Mouse (Mus musculus) CH12.LX (cell line): Measurements from ENCODE around the gene Hspa1l. TPM values are rescaled to one million over a fixed set of nuclear protein-coding genes. Genes with fewer than 3 reads are reported as not detected.

Experiments used
- DNase-seq: peaks from one replicate; pipeline ENCODE4 v3.0.0-alpha.2; 2013; ENCODE audit errors: extremely low read depth
- H3K27ac ChIP-seq: 2 replicates; pipeline ENCODE4 v1.5.1; 2012; ENCODE audit warnings: low read depth, mild to moderate bottlenecking, control low read depth, moderate library complexity; ENCODE audit not compliant: insufficient read depth
- H3K27me3 ChIP-seq: replicated peaks from 2 replicates; pipeline ENCODE3; 2012; ENCODE audit warnings: inconsistent platforms
- H3K36me3 ChIP-seq, 2 experiments: replicated peaks in 1 of 2; 2 replicates each; pipeline versions ENCODE3 to v1.6.1; 2012; ENCODE audit warnings: inconsistent platforms in 1 of 2, low read length in 1 of 2, mild to moderate bottlenecking in 1 of 2, mixed read lengths in 1 of 2, moderate library complexity in 1 of 2; ENCODE audit not compliant: control insufficient read depth in 1 of 2, insufficient read depth in 1 of 2
- H3K4me1 ChIP-seq, 2 experiments: 2 replicates each; pipeline ENCODE4 v1.6.1; 2012; ENCODE audit warnings: inconsistent platforms in 1 of 2, moderate library complexity in 1 of 2; ENCODE audit not compliant: insufficient read depth in 2 of 2, control insufficient read depth in 1 of 2
- H3K4me2 ChIP-seq: 2 replicates; pipeline ENCODE4 v1.6.1; 2012; ENCODE audit warnings: low read depth, mild to moderate bottlenecking, control low read depth; ENCODE audit not compliant: poor library complexity, insufficient read depth, severe bottlenecking
- H3K4me3 ChIP-seq, 3 experiments: fragments of 150-350 bp in 1 of 3; sonication (generic) in 1 of 3; replicated peaks in 1 of 3; 2 replicates each; pipeline versions ENCODE3 to v1.5.1; 2011 to 2012; ENCODE audit warnings: low read depth in 2 of 3, low read length in 2 of 3, mild to moderate bottlenecking in 2 of 3, moderate library complexity in 2 of 3, control low read depth in 1 of 3, improper control_type of control experiment in 1 of 3, inconsistent platforms in 1 of 3, mixed read lengths in 1 of 3; ENCODE audit not compliant: poor library complexity in 1 of 3
- H3K79me2 ChIP-seq: replicated peaks from 2 replicates; pipeline ENCODE4 v1.6.1; 2012; ENCODE audit warnings: mild to moderate bottlenecking, moderate library complexity; ENCODE audit not compliant: control insufficient read depth, poor library complexity, insufficient read depth, severe bottlenecking; ENCODE audit errors: extremely low read depth
- H3K9ac ChIP-seq: 2 replicates; pipeline ENCODE4 v1.6.1; 2012; ENCODE audit warnings: low read depth, mild to moderate bottlenecking, control low read depth, moderate library complexity; ENCODE audit not compliant: insufficient read depth
- H3K9me3 ChIP-seq: replicated peaks from 2 replicates; pipeline ENCODE3; 2012; ENCODE audit warnings: low read length, inconsistent platforms, mixed read lengths
- BHLHE40 ChIP-seq: IDR thresholded peaks from 2 replicates; pipeline ENCODE4 v1.6.1; 2011; ENCODE audit warnings: mild to moderate bottlenecking, low read depth, low read length, improper control_type of control experiment
- CTCF ChIP-seq, 2 experiments: IDR thresholded peaks in 1 of 2; conservative IDR thresholded peaks in 1 of 2; 2 replicates each; pipeline ENCODE4 v1.5.1; 2011 to 2012; ENCODE audit warnings: low read depth in 2 of 2, low read length in 2 of 2, improper control_type of control experiment in 1 of 2, inconsistent platforms in 1 of 2, mild to moderate bottlenecking in 1 of 2, moderate library complexity in 1 of 2
- E2F4 ChIP-seq: IDR thresholded peaks from 2 replicates; pipeline ENCODE4 v1.6.1; 2011; ENCODE audit warnings: low read depth, low read length, improper control_type of control experiment; ENCODE audit not compliant: insufficient replicate concordance
- ETS1 ChIP-seq: conservative IDR thresholded peaks from 2 replicates; pipeline ENCODE4 v1.6.1; 2012; ENCODE audit warnings: low read depth, mild to moderate bottlenecking, inconsistent platforms, low read length, improper control_type of control experiment, moderate library complexity
- HCFC1 ChIP-seq: IDR thresholded peaks from 2 replicates; pipeline ENCODE4 v1.6.1; 2012; ENCODE audit warnings: low read depth, mild to moderate bottlenecking, inconsistent platforms, low read length, improper control_type of control experiment
- KAT2A ChIP-seq: IDR thresholded peaks from 2 replicates; pipeline ENCODE4 v1.6.1; 2012; ENCODE audit warnings: low read length, improper control_type of control experiment, inconsistent platforms; ENCODE audit not compliant: insufficient replicate concordance
- MAX ChIP-seq: IDR thresholded peaks from 2 replicates; pipeline ENCODE4 v1.6.1; 2011; ENCODE audit warnings: low read length, improper control_type of control experiment
- MXI1 ChIP-seq: IDR thresholded peaks from 2 replicates; pipeline ENCODE4 v1.6.1; 2011; ENCODE audit warnings: mild to moderate bottlenecking, low read depth, low read length, improper control_type of control experiment
- POLR2AphosphoS2 ChIP-seq: IDR thresholded peaks from 2 replicates; pipeline ENCODE4 v1.6.1; 2011; ENCODE audit warnings: low read depth, low read length, improper control_type of control experiment
- TBP ChIP-seq: conservative IDR thresholded peaks from 2 replicates; pipeline ENCODE4 v1.6.1; 2011; ENCODE audit warnings: low read depth, low read length, improper control_type of control experiment
- UBTF ChIP-seq: IDR thresholded peaks from 2 replicates; pipeline ENCODE4 v1.6.1; 2012; ENCODE audit warnings: low read depth, mild to moderate bottlenecking, inconsistent platforms, low read length, improper control_type of control experiment, moderate library complexity
- USF1 ChIP-seq: IDR thresholded peaks from 2 replicates; pipeline ENCODE4 v1.6.1; 2014; ENCODE audit warnings: low read depth, mild to moderate bottlenecking, inconsistent platforms, low read length, improper control_type of control experiment
- ZC3H11A ChIP-seq: IDR thresholded peaks from 2 replicates; pipeline ENCODE4 v1.6.1; 2012; ENCODE audit warnings: low read depth, mild to moderate bottlenecking, inconsistent platforms, low read length, improper control_type of control experiment
- dilution Hi-C: fragments of 300-500 bp; cut with MboI; formaldehyde crosslinking; loops from 2 replicates; pipeline ENCODE4 v1.14.3; 2020; ENCODE audit warnings: low sequenced_read_pairs; ENCODE audit not compliant: extremely low pct_unique_long_range_greater_than_20kb, extremely low pct_ligation_motif_present
- in situ Hi-C: fragments of 300-500 bp; cut with MboI; formaldehyde crosslinking; loops from 3 replicates; pipeline ENCODE4 v1.14.3; 2019; ENCODE audit warnings: low sequenced_read_pairs, low pct_ligation_motif_present, low pct_unique_long_range_greater_than_20kb, mixed read lengths
- polyA plus RNA-seq: library from polyadenylated mRNA; unstranded; fragments of >175 nt; gene quantifications from 2 replicates; pipeline ENCODE4 v1.2.1, GENCODE M21; 2012; ENCODE audit warnings: low read depth; ENCODE audit not compliant: insufficient read length
- total RNA-seq, 2 experiments: library from RNA; depleted of rRNA; stranded (reverse); fragments of 300-350 nt in 1 of 2; fragments of >200 nt in 1 of 2; gene quantifications; 2 replicates each; pipeline ENCODE4 v1.2.3; 2012 to 2014

Hspa1l gene
- total and polyA plus RNA-seq, 3 experiments = 0.30 to 1.4 TPM; not detected in 1

DNA sequence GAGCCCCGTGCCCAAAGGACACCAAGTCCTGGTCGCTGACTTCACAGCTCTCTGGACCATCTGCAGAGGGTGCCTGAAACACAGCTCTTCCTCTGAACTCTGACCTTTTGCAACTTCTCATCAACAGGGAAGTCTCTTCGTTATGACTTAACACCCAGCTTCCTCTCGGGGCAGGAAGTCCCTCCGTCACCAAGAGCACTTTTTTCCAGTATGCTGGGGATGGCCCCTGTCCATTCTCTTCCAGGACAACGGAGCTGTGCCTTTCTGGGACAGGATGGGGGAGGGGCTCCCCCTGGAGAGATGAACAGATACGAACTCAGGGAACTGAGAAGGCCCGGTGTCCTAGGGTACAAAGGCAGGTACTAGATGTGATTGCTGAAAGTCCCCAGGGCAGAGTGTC lies 37.7 kb upstream of the Hspa1l start:
- H3K79me2 ChIP-seq = no peaks in the 10 kb centered on the region
- no peak overlapping the region for H3K9ac ChIP-seq
- no peaks in the 10 kb centered on the region for H3K27me3 ChIP-seq
- no peak overlapping the region for H3K4me3 ChIP-seq
- no peak overlapping the region for H3K4me2 ChIP-seq
- peaks cover 16 to 57% of the 10 kb centered on the region in 2 experiments for H3K36me3 ChIP-seq
- dilution Hi-C loops (no loop called here), in situ Hi-C loops (no loop called here)
- DNase-seq = no peak
- H3K27ac ChIP-seq = no peak overlapping the region
- H3K9me3 ChIP-seq = no peaks in the 10 kb centered on the region
- no peak for TF ChIP-seq MXI1
- TF ChIP-seq MAX = no peak
- no peak for TF ChIP-seq ETS1
- no peak for TF ChIP-seq E2F4
- TF ChIP-seq CTCF (conservative IDR thresholded peaks at IDR 0.05 in 1 of 2, IDR thresholded peaks at IDR 0.05 in 1 of 2; ENCODE audit: low read depth in 2 of 2, low read length in 2 of 2) = no peak
- no peak for TF ChIP-seq TBP
- H3K4me1 ChIP-seq = peaks cover 8 to 39% of the 10 kb centered on the region in 2 experiments

DNA sequence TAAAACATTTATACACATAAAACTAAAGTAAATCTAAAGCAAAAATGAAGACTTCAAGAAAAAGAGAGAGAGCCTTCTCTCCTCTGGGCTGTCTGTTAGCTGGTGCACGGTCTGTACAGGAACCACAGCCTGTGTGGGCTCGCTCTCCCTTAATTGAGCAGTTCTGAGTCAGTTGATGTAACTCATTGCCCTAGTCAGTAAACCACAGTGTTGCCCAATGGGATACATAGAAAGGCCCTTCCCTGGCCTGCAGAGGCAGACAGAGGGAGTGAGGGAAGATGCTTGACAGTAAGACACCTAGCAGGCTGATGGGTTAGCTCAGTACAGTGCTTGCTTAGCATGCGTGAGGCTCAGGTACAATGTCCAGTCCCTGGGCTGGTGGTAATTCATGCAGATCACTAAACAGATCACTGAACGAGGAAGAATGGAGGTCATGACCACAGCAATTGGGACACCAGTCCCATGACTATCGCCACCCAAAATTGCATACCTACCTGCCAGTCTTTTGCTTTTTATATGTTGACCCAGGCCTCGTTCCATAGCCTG lies 34.5 kb upstream of the Hspa1l start:
- H3K27me3 ChIP-seq = no peaks in the 10 kb centered on the region
- no peaks in the 10 kb centered on the region for H3K79me2 ChIP-seq
- no peak overlapping the region for H3K4me3 ChIP-seq
- H3K4me1 ChIP-seq = peaks cover 2 to 24% of the 10 kb centered on the region in 2 experiments; a peak in 3 of 4 replicates
- peaks cover 16 to 51% of the 10 kb centered on the region in 2 experiments for H3K36me3 ChIP-seq
- H3K9ac ChIP-seq = no peak overlapping the region
- in situ Hi-C loops = no loop called here
- no peak for TF ChIP-seq POLR2AphosphoS2
- TF ChIP-seq, all 38 proteins: peak for 0
- H3K9me3 ChIP-seq = no peaks in the 10 kb centered on the region
- H3K27ac ChIP-seq = no peak overlapping the region
- no peak overlapping the region for H3K4me2 ChIP-seq
- DNase-seq = no peak
- dilution Hi-C loops = no loop called here

DNA sequence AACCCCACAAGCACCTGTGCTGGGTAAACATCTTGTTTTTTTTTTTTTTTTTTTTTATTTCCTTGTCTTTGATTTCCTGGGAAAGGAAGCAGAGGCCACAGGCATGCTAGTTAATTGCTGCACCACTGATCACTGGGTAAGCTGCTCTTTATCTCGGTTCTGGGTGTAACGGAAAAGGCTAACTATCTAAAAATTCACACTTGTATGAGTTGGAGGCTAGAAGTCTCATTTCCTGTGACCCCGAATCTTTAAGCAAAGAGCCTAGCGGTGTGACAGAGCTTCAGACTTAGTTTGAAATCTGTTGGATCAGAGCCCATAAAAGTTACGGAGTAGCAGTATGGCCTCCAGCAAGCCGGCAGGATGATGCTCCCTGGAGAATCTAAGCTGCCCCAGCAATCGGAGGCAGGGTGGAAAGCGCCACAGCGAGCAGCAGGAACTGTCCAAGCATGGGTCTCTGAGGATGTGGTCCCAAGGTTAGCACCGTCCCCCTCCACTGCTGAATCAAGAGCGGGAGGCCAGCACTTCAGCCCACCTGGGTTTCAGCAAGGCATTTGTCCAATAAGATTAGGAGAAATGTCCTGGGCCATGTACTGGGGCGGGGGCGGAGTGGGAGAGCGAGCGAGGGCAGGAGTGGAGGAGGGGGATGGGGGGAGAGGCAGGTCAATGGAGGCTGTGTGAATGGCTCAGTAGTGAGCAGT lies 31.0 kb upstream of the Hspa1l start:
- H3K9ac ChIP-seq = no peak overlapping the region
- TF ChIP-seq KAT2A (no peak), USF1 (no peak), UBTF (no peak), HCFC1 (no peak), BHLHE40 (no peak), ZC3H11A (no peak)
- DNase-seq = no peak
- H3K4me1 ChIP-seq = no peaks in the 10 kb centered on the region
- no peaks in the 10 kb centered on the region for H3K9me3 ChIP-seq
- no peak overlapping the region for H3K4me2 ChIP-seq
- H3K79me2 ChIP-seq = no peaks in the 10 kb centered on the region
- no peak overlapping the region for H3K4me3 ChIP-seq
- in situ Hi-C loops (no loop called here), dilution Hi-C loops (no loop called here)
- no peaks in the 10 kb centered on the region for H3K27me3 ChIP-seq
- peaks cover 0 to 24% of the 10 kb centered on the region in 2 experiments for H3K36me3 ChIP-seq
- H3K27ac ChIP-seq = no peak overlapping the region
